Mouse (Mus musculus) layer of hippocampus, postnatal 25 days (tissue): ENCODE measurements around the gene Spr. TPM values are rescaled to one million over a fixed set of nuclear protein-coding genes. Genes with fewer than 3 reads are reported as not detected.
"Not testable (repeated sequence)": the region's sequence is repeated elsewhere in the genome, so short reads cannot be mapped to it uniquely, and the experiment has no call there.

ENCODE experiments used
- DNase-seq, 2 experiments: peaks; one replicate each; pipeline ENCODE4 v3.0.0; 2022; ENCODE audit warnings: mixed read lengths in 2 of 2, low spot score in 1 of 2; ENCODE audit errors: extremely low spot score in 1 of 2
- total RNA-seq, 2 experiments: library from RNA; stranded (reverse); gene quantifications; 2 replicates each; pipeline ENCODE4 v1.2.3; 2021

Spr gene
- total RNA-seq: 10 to 100 TPM; 45.0 to 51.4 TPM

DNA sequence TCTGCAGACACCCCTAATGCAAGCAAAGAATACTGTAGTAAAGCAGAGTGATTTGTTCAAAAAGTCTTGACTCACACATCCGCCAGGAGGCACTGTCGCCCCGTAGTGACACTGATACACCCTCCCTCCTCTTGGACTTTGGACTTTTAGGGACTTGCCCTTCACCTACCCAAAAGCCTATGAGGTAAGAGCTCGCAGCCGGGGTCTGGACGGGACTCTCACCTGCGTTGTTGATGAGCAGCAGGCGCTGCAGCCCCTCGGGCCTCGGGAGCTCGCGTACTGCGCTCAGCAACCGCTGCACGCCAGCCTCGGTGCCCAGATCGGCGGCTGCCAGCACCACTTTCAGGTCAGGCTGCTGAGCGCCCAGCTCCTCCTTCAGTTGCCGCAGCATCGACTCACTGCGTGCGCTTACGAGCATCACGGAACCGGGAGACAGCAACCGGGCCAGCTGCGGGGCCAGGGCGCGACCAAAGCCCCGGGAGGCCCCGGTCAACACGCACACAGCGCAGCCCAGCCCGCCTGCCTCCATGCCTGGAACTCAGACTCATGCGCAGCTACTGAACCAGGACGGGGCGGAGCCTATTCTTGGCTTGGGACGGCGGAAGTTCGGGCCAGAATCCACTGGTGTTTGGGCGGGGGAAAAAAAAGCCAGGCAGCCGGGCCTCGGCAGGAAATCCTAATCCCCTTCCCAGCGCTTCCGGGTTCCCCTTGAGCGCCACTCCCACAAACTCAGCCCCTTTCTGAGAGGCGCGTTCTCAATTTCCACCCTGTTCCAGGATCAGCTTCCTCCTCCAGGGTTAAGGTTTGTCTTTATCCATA, at the start of gene Spr:
TSS of gene Spr (minus strand) at position 550 of the 819 bp plus-strand sequence.
- DNase-seq: peak; percentile 76 to 80

- no peak for DNase-seq
Measured at GRCm38 (mm10) chr6:85186744-85187059, 49.1 kb upstream of the Spr start.

GRCm38 (mm10) chr6:85186033-85186743, 48.6 kb upstream of the Spr start:
- DNase-seq: no peak

- DNase-seq: no peak
Measured at GRCm38 (mm10) chr6:85183951-85184350, 46.4 kb upstream of the Spr start.

DNA sequence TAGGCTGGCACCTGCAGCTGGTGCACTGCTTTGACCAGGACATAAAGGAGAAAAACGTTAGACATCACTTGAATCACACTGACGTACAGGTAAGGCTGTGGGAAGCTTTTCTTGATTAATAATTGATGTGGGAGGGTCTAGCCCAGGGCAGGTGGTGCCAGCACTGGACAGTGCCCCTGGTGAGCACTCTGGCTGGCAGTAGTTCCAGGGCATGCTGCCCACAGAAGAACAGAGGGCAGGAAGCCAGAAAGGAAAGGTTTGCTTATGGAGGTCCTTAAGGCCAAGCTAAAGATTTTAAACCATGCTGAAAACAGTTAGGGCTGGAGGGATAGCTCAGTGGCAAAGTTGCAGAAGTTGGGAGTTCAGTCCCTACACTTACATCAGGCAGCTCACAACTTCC, 42.5 kb upstream of the Spr start:
- no peak for DNase-seq

- no peak for DNase-seq
Measured at GRCm38 (mm10) chr6:85179569-85179968, 42.0 kb upstream of the Spr start.

- no peak for DNase-seq
Measured at GRCm38 (mm10) chr6:85165440-85165921, 27.9 kb upstream of the Spr start.

DNA sequence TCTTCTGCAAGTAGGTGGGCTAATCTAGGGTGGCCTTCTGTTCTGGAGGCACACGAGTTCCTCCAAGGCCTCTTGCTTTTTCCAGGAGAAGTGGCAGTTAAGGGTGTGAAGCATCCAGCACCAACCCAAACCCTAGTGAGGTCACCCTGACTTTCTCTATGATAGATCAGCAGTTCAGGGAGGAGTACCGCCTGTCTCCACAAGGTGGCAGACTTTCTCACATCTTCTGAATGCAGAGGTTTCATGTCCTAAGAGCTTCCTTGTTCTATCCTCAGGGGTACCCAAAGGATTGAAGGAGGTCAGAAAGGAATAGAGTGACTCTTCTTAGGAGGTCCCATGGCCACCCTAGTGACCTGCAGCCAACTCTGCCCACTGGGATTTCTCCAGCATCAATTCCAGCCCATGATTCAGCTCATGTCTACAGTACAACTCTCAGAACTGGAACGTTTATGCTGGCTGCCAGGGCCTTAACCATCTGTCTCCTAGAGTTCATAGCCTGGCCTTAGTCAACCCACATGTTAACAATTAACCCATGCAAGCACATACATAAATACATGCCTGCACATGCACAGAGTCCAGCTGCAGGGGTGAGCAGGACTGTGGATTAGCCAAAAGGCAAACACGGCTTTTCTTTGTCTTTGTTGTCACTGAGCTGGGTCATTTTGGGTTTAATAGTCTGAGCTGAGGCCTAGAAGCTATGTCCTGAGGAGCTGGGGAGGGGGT, 22.8 kb upstream of the Spr start:
- DNase-seq: peak; percentile 56 to 90

GRCm38 (mm10) chr6:85159092-85159760, 21.7 kb upstream of the Spr start:
- peak; percentile 53 to 71 for DNase-seq

- not testable (repeated sequence) for DNase-seq
Measured at GRCm38 (mm10) chr6:85158040-85158804, 20.7 kb upstream of the Spr start.

DNA sequence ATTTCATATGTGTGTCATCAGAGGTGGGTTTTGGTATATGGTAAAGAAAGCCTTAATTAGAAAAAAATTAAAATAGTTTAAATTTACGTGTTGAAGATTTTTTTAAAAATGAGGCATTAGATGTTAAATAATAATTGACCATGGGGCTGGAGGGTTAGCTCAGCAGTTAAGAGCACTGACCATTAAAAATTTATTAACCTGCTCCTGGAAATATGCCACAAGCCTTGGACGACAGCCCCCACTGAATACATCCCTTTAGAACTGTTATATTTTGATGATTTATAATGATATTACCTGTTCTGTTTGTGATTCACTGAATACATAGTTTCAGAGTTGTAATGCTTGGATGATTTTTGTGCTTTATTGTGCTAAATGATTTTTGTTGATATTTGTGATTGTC, 19.0 kb upstream of the Spr start:
- DNase-seq: not testable (repeated sequence)

- DNase-seq: peak in 1 of 2 experiments; percentile 21
Measured at GRCm38 (mm10) chr6:85154861-85155528, 17.4 kb upstream of the Spr start.

GRCm38 (mm10) chr6:85153970-85154540, 16.5 kb upstream of the Spr start:
- peak; percentile 39 to 74 for DNase-seq

- no peak for DNase-seq
Measured at GRCm38 (mm10) chr6:85150386-85150785, 12.8 kb upstream of the Spr start.

DNA sequence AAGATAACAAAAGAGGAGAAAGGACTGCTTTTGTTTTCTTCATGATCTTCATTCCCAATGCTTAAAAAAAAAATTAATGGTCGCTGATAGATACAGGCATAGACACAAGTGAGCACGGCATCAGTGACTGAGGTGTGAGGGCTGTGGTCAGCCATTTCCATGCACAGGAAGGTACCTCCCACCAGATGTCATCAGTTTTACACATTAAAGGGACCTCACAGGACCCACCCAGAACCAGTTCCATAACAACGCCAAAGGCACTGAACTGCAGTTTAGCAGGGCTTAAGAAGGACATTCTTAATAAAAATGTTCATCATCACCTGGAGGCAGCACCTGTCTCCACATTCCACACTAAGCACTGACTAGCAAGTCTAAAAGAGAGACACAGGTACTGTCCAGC, 10.1 kb upstream of the Spr start:
- DNase-seq: no peak

DNA sequence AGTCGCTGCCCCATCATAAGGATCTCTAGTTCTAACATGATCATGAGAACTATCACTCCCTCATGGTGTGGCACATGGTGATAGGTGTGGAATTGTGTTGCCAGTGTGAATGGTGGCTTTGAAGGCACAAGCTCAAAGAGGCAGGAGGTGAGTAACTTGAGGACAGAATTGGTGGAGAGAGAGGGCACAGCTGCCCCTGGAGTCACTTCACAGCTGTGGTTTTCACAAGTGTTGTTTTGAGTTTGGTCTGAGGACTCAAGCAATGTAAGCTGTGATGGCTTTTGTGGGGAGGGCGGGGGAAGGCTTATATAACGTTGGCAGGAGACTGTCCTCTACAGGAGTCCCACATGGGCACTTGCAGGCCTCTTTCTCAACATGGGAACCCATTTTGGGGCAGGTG, 6.9 kb upstream of the Spr start:
- DNase-seq: no peak

DNA sequence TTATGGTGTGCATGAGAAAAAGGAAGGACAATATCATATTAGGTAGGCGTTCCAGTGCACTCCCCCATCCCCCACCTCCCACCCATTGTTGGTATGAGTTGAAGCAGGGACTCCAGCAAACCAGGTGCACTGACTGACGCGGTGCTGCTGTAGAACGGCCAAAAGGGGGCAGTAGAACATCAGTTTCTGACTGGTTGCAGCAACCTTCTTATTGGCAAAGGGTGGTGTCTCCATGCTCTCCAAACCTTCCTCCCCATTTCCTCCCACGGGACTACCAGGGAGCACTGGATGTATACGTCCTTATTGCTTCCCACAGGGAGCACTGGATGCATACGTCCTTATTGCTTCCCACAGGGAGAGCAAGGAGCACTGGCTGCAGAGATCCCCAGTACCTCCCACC, 3.4 kb upstream of the Spr start:
- peak in 1 of 2 experiments; percentile 36 for DNase-seq

DNA sequence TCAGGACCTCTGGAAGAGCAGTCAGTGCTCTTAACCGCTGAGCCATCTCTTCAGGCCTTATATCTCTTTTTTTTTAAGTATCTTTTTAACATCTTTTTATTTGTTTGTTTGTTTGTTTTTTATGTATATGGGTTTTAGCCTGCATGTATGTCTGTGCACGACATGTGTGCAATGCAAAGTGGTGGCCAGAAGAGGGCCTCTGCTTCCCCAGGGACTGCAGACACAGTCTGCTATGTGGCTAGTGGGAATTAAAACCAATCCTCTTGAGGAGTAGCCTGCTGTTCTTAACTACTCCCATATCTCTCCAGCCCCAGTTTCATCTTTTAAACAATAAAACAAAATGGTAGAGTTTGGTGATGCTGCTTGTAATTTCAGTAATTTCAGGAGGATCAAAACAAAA, 2.0 kb upstream of the Spr start:
- DNase-seq: no peak

GRCm38 (mm10) chr6:85136784-85137183, 782 bp downstream of the Spr start:
- not testable (repeated sequence) for DNase-seq
